Mouse (Mus musculus) ZHBTc4 (cell line): ENCODE data around the gene Psrc1.
A peak's percentile ranks its signal among the peaks of the same experiment; 100 is the strongest.

Experiments used
- DNase-seq: peaks from one replicate; pipeline ENCODE4 v3.0.0-alpha.2; 2011; ENCODE audit warnings: low read depth, low spot score

Gene Psrc1

DNA sequence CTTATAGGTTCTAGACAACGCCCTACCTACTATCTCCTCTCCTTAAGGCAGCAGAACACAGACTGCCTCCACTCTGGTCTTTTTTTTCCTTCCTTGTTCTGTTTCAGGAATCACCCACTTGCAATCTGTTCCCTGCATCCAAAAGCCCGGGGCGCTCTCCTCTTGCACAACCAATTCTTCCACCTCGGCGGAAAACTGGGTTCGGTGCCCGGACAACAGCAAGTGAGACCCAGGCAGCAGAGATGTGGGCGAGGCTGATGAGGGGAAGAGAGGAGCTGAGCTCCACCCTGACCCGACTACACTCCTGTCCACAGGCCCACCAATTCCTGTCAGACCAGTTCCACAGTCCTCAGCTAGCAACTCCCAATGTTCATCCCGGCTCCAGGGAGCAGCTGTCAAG, 2.5 kb downstream of the Psrc1 start:
- DNase-seq, result no peak

DNA sequence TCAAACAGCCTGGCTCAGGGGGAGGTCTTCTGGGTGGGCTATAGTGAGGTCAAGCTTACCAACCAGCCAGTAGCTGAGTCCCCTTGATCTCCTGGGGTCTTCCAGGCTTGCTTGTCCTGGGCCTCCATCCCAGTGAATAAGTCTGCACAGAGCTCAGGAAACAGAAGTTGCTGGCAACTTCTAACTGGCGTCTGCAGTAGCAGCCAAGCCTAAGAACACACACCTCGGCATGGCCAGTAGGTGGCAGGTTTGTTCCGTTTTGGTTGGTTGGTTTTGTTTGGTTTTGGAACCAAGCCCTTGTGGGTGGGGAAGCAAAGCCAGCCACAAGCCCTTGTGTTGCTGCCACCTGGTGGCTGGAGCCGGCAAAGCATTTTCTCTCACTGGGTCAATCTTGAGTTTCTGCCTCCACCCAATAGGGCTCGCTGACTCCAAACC, 5.5 kb downstream of the Psrc1 start:
- DNase-seq, result peak; percentile 97

DNA sequence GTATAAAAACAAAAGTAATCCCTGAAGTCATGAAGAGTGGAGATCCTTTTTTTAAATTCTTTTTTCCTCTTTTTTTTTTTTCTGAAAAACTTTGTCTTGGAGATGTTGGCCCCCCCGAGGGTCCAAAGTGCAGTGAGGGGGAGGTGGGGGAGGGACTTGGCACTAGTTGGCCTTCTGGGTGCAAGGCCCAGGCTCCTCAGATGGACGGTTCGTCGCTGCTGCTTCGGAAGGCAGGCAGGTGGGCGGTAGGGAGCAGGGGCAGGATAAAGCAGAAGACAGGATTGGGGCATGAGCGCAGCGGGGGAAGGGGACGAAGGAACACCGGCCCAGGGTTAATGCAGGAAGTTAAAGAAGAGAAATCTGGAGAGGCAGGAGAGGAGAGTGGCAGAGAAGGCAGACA, 8.7 kb downstream of the Psrc1 start:
- DNase-seq, result no peak

DNA sequence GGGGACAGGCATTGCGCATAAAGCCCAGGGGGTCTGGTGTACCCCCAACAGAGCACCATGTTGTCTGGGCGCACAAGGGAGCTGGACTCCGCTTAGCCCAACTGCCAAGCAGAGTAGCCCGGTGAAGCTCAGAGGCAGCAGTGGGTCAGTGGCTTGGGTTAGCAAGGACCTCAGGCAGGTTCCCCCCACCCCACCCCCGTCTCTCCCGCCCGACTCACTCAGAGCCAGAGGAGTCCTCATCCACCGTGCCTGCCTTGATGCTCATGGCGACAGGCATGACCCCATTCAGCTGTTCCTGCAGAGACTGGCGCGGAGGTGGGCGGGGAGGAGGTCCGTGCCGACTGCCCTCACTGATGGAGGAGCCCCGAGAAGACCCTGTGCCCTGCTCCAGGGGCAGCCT, 9.2 kb downstream of the Psrc1 start:
- DNase-seq, result no peak

DNA sequence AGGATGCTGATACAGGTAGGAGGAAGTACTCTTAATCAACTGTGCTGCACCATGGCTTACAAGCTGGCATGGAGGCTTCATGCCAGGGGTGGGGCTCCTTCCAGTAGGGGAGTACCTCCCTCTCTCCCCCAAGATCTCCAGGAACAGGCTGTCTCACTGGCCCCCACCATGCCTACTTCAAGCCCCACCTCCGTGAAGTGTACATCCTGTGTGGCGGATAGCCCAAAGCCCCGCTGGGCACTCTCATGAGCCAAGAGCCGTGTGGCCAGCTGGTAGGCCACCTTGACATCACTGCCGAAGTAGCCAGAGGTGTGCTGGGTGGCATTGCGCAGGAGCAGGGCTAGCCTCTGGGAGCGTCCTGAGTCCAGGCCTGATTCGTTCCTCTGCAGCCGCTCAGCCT, 14.6 kb downstream of the Psrc1 start:
- no peak for DNase-seq

DNA sequence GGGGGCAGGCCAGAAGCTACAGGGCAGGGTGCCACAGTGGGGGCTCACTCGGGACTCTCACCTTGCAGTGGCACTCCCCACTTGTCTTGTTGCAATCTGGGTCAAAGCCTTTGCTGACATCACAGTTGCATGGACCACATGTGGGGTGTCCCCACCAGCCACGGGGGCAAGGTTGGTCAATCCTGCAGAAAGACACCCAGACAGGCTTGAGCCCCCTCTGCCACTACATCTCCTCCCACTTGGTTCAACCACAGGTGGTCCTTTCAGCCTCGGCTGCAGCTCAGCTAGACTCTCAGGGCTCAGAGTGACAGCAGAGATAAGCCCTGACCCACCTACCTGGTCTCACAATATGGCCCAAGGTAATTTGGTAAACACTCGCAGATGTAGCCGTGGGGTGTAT, 16.8 kb downstream of the Psrc1 start:
- DNase-seq, result no peak

DNA sequence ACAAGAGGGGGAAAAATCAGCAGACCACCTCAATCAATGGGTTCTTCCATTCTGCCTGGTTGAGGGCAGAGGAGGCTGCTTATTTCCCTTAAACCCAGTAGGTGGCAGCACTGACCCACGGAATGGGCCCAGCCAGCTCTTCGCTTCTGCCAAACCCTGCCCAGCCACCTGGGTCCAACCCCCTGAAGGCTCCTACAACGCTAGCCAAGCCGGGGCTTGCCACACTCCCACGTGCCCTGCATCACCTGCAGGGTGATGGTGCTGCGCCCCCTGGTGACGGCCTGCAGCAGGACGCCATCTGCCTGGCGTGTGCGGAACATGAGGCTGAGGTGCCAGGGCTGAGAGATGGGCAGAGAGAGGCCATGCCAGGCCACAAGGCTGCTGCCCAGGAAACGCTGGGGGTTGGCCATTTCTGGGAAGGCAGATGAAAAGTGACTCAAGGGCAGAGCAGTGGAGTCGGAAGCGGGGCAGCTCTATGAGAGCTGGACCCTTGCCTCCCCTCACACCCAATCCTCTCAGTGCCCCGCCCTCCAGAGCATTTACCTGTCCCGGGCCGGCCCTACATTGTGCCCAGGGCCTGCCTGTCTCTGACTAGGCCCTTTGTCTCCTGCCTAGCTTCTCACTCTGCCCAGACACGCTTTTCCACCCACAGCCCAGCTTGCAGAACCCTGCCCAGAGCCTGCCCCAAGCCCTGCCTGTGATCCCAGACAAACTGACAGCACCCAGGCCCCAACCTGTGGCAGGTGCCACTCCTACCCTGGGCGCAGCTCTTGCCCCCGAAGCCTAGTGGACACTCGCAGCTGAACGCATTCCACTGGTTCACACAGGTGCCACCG, 18.3 kb downstream of the Psrc1 start:
- DNase-seq, result peak; percentile 96

DNA sequence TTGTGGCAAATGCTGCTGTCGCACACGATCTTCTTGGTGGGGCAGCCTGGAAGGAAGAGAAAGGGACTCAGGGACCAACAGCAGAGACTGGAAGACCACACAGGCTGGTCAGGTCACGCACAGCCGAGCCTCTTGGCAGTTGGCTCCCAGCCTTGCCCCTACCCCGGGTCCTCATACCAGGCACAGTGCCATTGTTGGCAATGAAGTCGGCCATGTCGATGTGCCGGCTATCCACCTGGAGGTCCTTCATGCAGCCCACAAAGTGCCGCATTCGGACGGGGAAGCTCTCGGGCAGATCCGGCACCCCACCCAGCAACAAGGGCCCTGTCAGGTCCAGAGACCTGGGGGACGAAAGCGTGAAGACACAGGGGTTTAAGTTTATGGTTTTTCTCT, 18.9 kb downstream of the Psrc1 start:
- DNase-seq, result no peak

DNA sequence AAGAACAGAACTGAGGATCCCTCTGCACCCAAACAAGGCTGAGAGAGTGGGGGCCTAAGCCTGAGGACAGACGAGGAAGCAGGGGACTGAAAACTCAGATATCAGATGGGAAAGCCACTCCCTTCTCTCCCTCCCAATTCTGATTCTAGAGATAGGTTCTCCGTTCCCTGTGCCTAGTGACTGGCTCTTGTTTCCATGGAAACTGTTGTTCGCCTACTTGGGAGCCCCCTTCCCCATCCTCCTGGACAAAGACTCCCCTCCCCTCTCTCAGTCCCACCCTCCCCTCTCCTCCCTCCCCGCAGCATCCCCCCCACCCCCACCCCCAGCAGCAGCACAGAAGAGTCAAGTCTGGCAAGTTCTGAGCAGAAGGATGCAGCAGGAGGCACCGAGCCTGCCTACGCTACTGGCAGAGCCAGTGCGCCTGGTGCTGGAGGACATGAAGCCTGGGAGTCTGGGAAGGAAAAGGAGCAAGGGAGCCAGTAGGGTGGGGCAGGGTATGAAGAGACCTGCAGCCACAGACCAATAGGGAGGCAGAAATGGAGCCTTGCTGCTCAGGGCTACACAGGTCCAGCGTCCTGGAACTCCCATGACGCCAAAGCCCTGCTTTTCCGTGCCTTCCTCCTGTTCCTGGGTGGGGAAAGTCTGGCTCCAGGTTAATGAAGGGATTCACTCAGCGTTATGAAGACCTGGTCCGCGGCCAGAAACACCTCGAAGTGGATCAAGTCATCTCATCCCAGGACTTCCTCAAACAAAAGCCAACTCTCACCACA, 22.1 kb downstream of the Psrc1 start:
- no peak for DNase-seq

DNA sequence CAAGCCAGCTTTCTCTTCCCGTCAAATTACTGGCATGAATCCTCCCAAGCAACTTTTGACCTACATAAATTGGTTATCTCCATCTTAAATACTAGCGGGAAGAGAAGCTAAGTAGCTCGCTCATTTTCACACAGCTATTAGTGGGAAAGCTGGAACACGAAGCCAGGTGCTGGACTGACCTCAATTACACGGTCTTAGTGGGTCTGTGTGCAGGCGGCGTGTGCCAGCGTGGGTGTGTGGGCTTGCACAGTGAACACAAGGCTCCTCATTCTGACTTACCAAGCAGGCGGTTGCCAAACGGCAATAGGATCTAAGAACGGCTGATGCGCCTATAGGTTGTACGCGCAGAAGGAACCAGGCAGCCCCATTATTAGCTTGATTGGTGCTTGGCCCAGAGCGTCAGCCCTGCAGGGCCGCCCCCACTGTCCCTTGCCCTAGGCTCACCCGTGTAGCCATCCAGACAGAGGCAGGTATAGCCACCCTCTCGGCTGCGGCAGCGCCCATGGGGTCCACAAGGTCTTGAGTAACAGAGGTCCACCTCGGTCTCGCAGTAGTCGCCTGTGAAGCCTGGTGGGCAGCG, 22.8 kb downstream of the Psrc1 start:
- no peak for DNase-seq

DNA sequence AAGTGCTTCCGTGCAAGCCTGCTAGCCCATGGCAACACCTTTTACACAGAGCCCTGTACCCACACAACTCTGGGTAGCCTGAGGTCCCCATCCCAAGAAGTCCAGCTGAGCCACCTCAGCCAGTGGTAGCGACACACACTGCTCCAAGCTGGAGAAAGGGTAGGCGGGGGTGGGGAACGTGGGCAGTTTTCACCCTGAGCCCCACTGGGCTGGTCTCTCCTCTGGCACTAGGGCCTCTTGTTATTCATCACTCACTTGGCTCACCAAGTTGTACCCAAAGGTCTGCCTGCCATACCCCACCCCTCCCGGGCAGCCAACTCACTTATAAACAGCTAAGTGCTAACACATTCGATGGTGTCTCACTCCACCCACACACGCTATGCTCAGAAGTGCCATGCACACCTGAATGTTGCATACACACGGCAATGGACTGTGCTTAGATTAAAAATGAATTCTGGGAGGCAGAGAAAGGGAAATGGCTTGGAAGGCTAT, 24.9 kb downstream of the Psrc1 start:
- DNase-seq, result no peak

DNA sequence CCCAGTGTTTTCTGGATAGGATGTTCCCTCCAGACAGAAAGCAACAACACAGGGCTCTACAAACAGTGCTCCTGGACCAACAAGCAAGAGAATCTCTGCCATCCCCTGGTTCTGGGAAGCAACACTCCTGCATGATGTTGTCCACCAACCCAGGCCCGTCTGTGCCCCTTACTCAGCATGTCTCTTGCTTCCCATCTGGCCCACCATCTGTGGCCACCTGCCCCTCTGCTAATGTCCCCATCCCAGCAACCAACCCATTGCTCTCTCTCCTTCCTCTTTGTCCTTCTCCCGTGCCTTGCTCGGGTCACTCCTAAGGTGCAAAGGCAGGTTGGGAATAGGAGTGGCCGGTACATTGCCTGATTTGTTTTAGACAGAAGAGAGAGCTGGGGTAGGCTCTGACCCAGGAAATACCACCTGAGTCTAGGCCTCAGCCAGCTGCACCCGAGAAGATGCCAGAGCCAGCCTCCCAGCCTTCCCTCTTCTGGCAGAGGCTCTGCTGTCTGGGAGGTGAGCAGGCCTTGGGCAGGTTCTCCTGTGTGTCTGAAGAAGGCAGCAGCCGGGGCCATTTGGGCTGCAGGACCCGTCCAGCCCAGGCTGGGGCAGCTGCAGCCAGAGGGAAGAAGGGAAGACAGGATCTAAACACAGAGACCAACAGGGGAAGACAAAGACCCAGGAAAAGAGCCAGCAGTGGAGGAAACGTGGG, 26.2 kb downstream of the Psrc1 start:
- no peak for DNase-seq

DNA sequence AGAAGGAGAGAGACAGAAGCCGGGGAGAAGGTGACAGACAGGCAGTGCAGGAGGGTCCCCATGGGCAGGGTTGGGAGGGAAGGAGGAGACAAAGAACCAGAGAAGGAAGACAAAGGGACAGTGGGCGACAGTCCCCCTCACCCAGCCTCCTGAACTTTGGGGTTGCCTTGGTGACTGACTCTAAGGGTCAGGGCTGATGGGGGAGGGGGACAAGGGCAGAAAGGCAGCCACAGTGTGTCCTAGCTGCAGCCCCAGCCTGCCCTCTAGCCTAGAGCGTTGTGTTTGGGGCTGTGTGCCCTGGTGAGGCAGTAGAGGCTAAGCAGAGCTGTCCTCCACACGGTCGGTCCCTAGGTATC, 26.7 kb downstream of the Psrc1 start:
- DNase-seq, result no peak

DNA sequence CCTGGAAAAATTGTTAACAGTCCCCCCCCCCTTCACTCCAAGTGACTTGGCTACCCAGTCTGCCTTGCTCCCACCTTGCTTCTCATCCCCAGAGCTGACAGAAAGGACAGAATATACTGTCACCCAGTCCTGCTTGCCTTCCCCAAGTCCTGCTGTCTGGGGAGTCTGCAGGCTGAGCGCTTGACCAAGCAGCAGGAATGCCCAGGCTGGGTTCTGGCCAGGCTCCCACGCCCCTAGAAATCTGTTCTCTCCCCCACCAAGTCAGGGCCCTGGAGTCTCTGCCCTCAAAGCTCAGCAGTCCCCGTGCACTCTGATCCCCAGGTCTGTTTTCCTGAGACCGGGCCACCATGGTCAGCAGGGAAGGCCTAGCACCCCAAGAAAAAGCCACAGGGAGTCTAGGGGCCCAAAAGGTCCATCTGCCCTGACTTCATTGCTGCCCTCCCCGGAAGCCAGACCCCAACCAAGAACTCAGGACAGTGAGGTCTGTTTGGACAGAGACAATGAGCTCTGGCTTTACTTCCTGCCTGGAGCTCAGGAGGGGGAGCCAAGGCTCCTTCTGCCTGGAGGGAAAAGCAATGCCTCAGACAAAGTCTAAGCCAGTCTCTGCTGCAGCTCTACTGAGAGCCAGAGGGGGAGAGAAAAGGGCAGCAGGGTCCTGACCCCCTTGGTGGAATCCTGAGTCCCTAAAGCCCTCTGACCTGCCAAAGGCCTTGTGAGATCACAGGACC, 27.6 kb downstream of the Psrc1 start:
- no peak for DNase-seq

DNA sequence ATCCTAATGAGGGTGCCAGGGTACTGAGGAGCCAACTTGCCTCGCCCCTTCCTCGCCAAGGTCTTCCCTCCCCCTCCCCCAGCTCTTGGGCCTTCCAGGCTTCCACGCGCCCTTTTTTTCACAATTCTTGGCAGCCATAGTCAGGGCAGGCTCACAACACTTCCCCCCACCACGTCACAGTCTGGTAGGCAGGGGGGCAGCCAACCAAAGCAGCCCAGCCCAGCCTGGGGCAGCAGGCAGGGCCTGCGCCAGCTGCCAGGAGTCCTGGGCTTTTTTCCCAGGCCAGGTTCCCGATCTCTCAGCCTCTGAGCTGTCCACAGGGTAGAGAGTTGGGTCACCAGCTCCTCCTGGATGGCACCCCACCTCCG, 28.1 kb downstream of the Psrc1 start:
- DNase-seq, result no peak

DNA sequence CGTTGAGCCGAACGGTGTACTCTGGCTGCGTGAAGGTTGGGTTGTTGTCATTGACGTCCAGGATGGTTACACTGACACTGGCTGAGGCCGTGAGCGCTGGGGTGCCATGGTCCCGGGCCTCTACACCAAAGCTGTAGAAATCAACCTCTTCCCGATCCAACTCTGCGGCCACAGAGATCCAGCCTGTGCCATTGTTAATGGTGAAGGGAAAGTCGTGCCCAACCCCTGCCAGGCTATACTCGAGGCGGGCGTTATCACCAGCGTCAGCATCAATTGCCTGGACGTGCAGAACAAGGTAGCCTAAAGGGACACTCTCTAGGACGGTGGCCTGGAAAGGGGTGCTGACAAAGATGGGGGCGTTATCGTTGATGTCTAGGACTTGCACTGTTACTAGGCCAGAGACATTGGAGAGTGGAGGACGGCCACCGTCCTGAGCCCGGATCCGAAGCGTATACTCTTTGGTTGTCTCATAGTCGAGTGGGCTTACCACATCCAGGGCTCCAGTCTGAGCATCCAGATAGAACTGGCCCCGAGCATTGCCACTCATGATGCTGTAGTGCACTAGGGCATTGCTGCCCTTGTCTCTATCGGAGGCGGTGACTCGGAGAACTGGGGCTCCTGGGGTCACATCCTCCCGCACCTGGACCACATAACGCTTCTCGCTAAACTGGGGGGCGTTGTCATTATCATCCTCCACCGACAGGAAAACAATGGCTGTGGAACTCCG, 30.2 kb downstream of the Psrc1 start:
- no peak for DNase-seq

DNA sequence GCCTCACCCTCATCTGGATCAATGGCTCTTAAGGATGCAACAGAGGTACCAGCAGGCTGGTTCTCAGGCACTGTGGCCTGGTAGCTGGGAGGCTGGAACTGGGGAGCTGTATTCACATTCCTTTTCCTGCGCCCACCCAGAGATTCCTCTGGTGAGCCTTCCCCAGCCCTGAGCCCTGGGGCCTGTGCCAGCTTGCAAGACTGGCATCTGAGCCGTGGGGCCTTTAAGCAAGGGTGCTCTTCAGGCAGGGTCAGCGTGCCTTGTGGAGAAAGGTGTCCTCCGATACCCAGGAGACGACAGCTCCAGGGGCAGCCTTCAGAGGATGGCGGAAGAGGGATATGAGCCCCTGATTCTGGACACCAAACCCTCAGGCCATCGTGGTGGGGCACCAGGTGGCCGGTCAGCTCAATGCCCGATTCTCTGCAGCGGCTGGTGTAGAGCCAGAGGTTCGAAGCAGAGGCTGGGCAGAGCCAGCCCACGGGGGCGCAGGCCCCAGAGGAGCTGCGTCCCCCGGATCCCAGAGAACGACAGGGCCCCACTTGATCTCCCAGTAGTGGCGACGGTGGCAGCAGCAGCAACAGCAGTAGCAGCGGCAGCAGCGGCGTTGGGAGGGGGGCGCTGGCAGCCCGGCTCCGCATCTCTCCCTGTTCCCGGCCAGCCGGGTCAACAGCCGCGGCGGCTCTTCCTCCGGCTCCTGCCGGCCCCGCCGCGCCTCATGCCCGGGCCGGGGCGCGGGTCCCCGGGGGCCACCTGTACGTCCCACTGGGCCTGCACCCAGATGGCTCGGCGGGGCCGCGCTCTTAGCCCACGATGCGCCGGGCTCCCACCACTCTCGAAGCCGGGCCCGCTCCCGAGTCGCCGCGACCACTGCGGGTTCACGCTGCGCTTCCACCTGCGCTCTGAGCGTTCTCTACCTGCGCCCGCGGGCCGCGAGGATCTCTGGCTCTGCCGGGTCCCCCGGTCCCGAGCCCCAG, 31.5 kb downstream of the Psrc1 start, which contains the start of gene Celsr2:
TSS of gene Celsr2 (minus strand) at position 696 of the 974 bp plus-strand sequence.
- peak; percentile 46 for DNase-seq

DNA sequence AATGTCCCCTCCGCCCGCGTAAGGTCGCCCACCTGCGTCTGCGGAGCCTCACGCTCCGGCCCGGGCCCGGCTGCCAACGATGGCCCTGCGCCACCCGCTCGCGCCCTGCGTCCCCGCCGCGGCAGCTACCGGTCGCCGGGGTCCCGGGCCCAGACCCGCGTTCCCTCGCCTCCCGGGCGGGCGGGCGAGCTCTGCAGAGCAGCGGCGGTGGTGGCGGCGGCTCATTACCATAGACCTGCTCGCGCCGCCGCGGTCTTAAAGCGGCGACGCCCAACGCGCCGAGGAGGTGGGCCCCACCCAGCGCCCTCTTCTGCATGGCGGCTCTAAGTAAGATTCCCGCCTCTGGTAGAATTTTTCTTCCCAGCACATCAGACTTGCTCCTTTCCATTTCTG, 32.2 kb downstream of the Psrc1 start:
- peak; percentile 84 for DNase-seq

DNA sequence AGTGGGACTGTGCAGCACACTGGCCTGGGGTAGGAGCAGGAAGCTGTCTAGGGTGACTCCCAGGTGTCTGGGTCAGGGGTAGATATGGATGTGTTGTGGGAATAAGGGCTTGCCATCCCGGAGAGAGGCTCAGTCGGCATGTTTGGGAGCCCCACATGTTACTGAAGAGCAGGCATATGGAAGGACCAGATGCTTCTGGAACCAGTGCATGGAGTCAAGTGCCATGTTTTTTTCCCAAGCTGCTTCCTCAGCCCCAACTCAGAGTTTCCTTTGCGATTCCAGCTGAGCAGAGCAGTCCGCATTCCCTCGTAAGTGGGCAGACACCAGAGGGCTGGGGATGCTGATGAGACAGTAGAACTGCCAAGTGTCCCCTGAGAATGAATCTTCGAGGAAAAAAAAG, 39.4 kb downstream of the Psrc1 start:
- no peak for DNase-seq
